Mouse (Mus musculus) left cerebral cortex, adult 2 months (tissue): ENCODE measurements at regions not wholly inside any gene's neighbourhood (a gene's known extent, or its start where the extent isn't known, plus 50 kb on each side); places are given as distances from the start of the nearest gene placed in this dataset.

ENCODE experiments used
- DNase-seq, 2 experiments: peaks; one replicate each; pipeline ENCODE4 v3.0.0; 2021 to 2022; ENCODE audit warnings: low spot score in 2 of 2, mixed read lengths in 1 of 2; ENCODE audit errors: extremely low spot score in 1 of 2
- H3K27ac ChIP-seq: fragments of 200-600 bp; 2 replicates; pipeline ENCODE4 v1.8.1; 2022
- H3K4me3 ChIP-seq: fragments of 200-600 bp; 2 replicates; pipeline ENCODE4 v1.8.1; 2022
- CTCF ChIP-seq: fragments of 200-600 bp; IDR thresholded peaks from 2 replicates; pipeline ENCODE4 v1.8.1; 2022; ENCODE audit warnings: antibody characterized with exemption, mild to moderate bottlenecking, moderate library complexity
- intact Hi-C: fragments of 180-260 bp; cut with DNase I; formaldehyde crosslinking; loops from one replicate; pipeline ENCODE4 v1.15.1; 2025

- Histone ChIP-seq H3K27ac (no peak overlapping the region), H3K4me3 (no peak overlapping the region)
- intact Hi-C loops, result no loop called here
- no peak for TF ChIP-seq CTCF
- no peak for DNase-seq
Observed at GRCm38 (mm10) chr12:73491370-73491769, 54.8 kb downstream of the Tmem30b start.

DNA sequence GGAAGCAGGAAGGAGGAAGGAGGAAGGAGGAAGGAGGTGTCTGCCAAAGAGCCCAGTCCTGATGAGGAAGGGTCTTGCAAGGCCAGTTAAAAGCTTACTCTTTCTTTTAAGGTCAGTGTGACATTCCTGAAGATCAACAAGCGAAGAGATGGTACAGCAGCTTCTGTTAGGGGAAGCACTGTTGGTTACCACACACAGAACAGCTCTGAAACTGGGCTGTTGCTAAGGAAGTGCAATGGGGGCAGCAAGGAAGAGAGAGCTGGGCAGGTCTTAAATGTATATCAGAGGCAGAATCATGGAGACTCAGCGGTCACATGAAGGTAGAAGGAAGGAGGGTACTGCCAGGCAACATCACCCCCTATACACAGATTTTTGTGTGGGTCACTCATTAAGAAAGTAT lies 63.3 kb downstream of the Tmem30b start:
- intact Hi-C loops, result no loop called here
- no peak for TF ChIP-seq CTCF
- H3K27ac ChIP-seq, result no peak overlapping the region
- DNase-seq, result no peak
- no peak overlapping the region for H3K4me3 ChIP-seq

- Histone ChIP-seq H3K4me3 (no peak overlapping the region), H3K27ac (no peak overlapping the region)
- intact Hi-C loops, result no loop called here
- no peak for DNase-seq
- no peak for TF ChIP-seq CTCF
Observed at GRCm38 (mm10) chr12:73482275-73482674, 63.9 kb downstream of the Tmem30b start.

DNA sequence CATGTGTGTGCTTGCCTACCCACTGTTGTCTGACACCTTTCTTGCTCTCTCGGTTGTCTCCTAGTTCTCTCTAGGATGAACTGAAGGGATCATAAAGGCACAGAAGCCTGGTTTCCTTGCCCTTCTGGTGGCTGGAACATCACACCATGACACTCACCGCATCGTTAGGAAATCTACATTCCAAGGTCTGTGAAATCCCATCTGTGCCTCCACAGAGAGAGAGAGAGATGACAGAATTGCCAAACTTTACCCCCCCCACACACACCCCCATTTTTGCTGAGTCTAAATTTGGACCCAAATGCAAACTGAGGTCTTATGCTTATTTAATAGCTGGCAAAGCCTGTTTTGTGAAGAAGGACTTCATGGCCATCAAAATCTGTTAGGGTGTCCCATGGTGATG lies 64.5 kb downstream of the Tmem30b start:
- H3K27ac ChIP-seq, result no peak overlapping the region
- H3K4me3 ChIP-seq, result no peak overlapping the region
- no peak for DNase-seq
- no peak for TF ChIP-seq CTCF
- intact Hi-C loops, result no loop called here

GRCm38 (mm10) chr12:73481165-73481564 lies 65.0 kb downstream of the Tmem30b start:
- Histone ChIP-seq H3K4me3 (no peak overlapping the region), H3K27ac (no peak overlapping the region)
- intact Hi-C loops, result no loop called here
- TF ChIP-seq CTCF, result no peak
- no peak for DNase-seq

GRCm38 (mm10) chr12:73480610-73480971 lies 65.6 kb downstream of the Tmem30b start:
- Histone ChIP-seq H3K4me3 (no peak overlapping the region), H3K27ac (no peak overlapping the region)
- DNase-seq, result no peak
- intact Hi-C loops, result no loop called here
- no peak for TF ChIP-seq CTCF

- Histone ChIP-seq H3K27ac (no peak overlapping the region), H3K4me3 (no peak overlapping the region)
- intact Hi-C loops, result no loop called here
- TF ChIP-seq CTCF, result no peak
- DNase-seq, result no peak
Observed at GRCm38 (mm10) chr12:73479932-73480609, 66.1 kb downstream of the Tmem30b start.

- H3K27ac ChIP-seq, result no peak overlapping the region
- no peak for DNase-seq
- H3K4me3 ChIP-seq, result no peak overlapping the region
- intact Hi-C loops, result no loop called here
- no peak for TF ChIP-seq CTCF
Observed at GRCm38 (mm10) chr12:73478641-73479040, 67.6 kb downstream of the Tmem30b start.

- TF ChIP-seq CTCF, result no peak
- intact Hi-C loops, result no loop called here
- no peak for DNase-seq
Observed at GRCm38 (mm10) chr12:73476421-73476858, 69.8 kb downstream of the Tmem30b start.

GRCm38 (mm10) chr12:73475774-73476173 lies 70.4 kb downstream of the Tmem30b start:
- DNase-seq, result peak in 1 of 2 experiments; percentile 28
- intact Hi-C loops, result no loop called here
- no peak for TF ChIP-seq CTCF
- no peak overlapping the region for H3K4me3 ChIP-seq
- H3K27ac ChIP-seq, result no peak overlapping the region

More at GRCm38 (mm10) chr12:73476421-73476858, 69.8 kb downstream of the Tmem30b start:
- Histone ChIP-seq H3K4me3 (no peak overlapping the region), H3K27ac (no peak overlapping the region)

DNA sequence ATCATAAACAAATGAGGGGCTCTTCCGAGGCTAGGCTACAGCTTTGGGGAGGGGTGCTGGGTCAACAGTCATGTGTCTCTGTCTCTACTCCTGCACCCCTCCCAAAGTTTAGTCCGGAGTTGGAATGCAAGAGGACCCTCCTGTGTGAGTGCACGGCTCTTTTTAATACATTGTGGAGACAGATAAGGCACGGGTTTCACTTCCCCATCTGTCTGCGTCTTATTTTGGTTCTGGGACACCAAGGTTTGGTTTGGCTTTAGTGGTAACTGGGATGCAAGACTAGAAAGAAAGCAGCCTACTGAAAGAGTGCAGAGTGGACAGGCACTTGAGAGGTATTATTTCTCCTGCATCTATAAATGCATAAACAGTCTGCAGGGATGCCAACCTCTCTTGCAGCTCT lies 71.2 kb downstream of the Tmem30b start:
- intact Hi-C loops, result no loop called here
- Histone ChIP-seq H3K27ac (no peak overlapping the region), H3K4me3 (no peak overlapping the region)
- TF ChIP-seq CTCF, result no peak
- no peak for DNase-seq

DNA sequence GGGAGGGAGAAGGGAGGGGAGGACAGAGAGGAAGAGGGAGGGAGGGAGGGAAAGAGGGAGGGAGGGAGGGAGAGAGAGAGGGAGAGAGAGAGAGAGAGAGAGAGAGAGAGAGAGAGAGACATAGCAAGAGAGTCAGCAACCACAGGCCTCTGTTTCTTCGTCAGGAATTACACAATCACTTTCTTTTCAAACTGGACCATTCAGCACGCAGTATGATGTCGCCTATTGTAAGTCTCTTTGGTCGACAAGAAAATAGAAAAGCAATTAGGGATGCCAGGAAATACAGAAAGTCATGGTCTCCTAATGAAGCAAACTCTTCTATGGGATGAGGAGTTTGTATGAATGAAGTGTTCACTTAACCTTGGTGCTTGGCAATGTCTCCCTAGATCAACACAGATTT lies 73.1 kb downstream of the Tmem30b start:
- DNase-seq, result no peak
- intact Hi-C loops, result no loop called here
- TF ChIP-seq CTCF, result no peak
- no peak overlapping the region for H3K4me3 ChIP-seq
- H3K27ac ChIP-seq, result no peak overlapping the region

DNA sequence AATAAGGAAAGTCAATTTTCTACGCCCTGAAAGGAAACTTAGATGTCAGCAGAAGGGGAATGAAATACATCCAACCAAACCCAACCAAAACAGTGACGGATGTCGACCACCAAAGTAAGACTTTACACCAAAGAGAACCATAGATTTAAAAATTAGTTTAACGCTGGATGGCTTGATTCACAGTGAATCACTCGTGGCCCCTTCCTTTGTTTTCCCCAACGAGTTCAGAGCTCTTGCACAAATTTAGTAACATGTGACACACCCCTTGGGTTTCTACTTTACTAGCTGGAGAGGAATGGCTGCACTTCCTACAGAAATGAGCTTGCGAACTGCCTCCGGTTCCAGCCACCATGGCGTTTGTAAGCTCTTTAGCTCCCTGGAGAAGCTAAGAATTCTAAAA lies 74.2 kb downstream of the Tmem30b start:
- Histone ChIP-seq H3K4me3 (no peak overlapping the region), H3K27ac (no peak overlapping the region)
- intact Hi-C loops, result no loop called here
- TF ChIP-seq CTCF, result no peak
- DNase-seq, result no peak

DNA sequence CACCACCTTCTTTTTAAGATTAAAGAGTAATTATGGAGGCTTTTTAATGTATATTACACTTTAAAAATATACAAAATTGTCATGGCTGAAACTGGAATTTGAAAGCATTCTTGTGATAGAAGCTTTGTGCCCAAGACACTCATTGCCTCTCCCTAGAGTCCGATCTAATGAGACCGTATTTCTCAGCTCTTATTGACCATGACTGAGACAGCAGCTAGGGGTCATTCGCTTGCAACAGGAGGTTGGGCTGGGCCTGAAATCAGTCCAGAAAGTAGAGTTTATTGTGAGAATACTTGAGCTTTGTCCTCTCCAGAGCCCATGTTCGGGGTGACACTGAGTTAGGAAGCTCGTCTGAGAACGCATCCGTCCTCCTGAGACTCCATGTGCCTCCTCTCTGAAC lies 79.7 kb downstream of the Tmem30b start:
- Histone ChIP-seq H3K27ac (no peak overlapping the region), H3K4me3 (no peak overlapping the region)
- no peak for DNase-seq
- intact Hi-C loops, result no loop called here
- no peak for TF ChIP-seq CTCF
